Mouse (Mus musculus): ENCODE results near the gene Ap2m1. TPM values are rescaled to one million over a fixed set of nuclear protein-coding genes. Genes with fewer than 3 reads are reported as not detected.

Gene Ap2m1
- total and polyA plus RNA-seq, 3 experiments = 319 to 415 (median 343) TPM

- Histone ChIP-seq H3K9me3 (replicated peaks; ENCODE audit: low read length) (peaks cover 4% of the 10 kb centered on the region), H3K4me2 (ENCODE audit: insufficient read depth, low read depth, poor library complexity, severe bottlenecking) (peak within 1 kb of the TSS; percentile 65), H3K36me3 (replicated peaks in 1 of 2; ENCODE audit: control insufficient read depth in 1 of 2, insufficient read depth in 1 of 2, low read length in 1 of 2) (peaks cover 57 to 65% of the 10 kb centered on the region in 2 experiments), H3K79me2 (replicated peaks; ENCODE audit: control insufficient read depth, extremely low read depth, insufficient read depth, poor library complexity, severe bottlenecking) (peaks cover 19% of the 10 kb centered on the region), H3K4me1 (ENCODE audit: control insufficient read depth in 1 of 2, insufficient read depth in 2 of 2) (peaks cover 2 to 20% of the 10 kb centered on the region in 2 experiments), H3K27ac (ENCODE audit: insufficient read depth, low read depth) (peak within 1 kb of the TSS; percentile 75), H3K4me3 (replicated peaks in 1 of 3; ENCODE audit: low read depth in 2 of 3, low read length in 2 of 3, poor library complexity in 1 of 3) (peak within 1 kb of the TSS; percentile 64 to 100 (median 90)), H3K9ac (ENCODE audit: insufficient read depth, low read depth) (peak within 1 kb of the TSS; percentile 84), H3K27me3 (replicated peaks) (no peaks in the 10 kb centered on the region)
- peak; percentile 100 for DNase-seq (ENCODE audit: extremely low read depth)
- in situ Hi-C loops (cut with MboI; ENCODE audit: low pct_ligation_motif_present, low pct_unique_long_range_greater_than_20kb, low sequenced_read_pairs) (loop anchor here (5.0 kb wide), 2 partner anchors 41 to 64 kb away; partner anchors contain the start of genes Alg3, Eef1akmt4 and Gm49333), dilution Hi-C loops (cut with MboI; ENCODE audit: extremely low pct_ligation_motif_present, extremely low pct_unique_long_range_greater_than_20kb, low sequenced_read_pairs) (no loop called here)
- TF ChIP-seq JUN (IDR thresholded peaks at IDR 0.05; ENCODE audit: insufficient read depth, low read depth, low read length) (peak; percentile 19; the same call in 1 of the 2 replicates), MAX (IDR thresholded peaks at IDR 0.05; ENCODE audit: low read length) (peak; percentile 80), POLR2AphosphoS2 (IDR thresholded peaks at IDR 0.05; ENCODE audit: low read depth, low read length) (peak; percentile 93), SIN3A (IDR thresholded peaks at IDR 0.05; ENCODE audit: low read length) (peak; percentile 99), UBTF (IDR thresholded peaks at IDR 0.05; ENCODE audit: low read depth, low read length) (no peak), MAFK (IDR thresholded peaks at IDR 0.05; ENCODE audit: insufficient replicate concordance, low read length) (peak; percentile 95), CHD2 (IDR thresholded peaks at IDR 0.05; ENCODE audit: low read length) (peak; percentile 38; the same call in 1 of the 2 replicates), BHLHE40 (IDR thresholded peaks at IDR 0.05; ENCODE audit: low read depth, low read length) (peak; percentile 49; the same call in 1 of the 2 replicates), CHD1 (IDR thresholded peaks at IDR 0.05; ENCODE audit: low read depth, low read length) (0 out of 2 replicates have a peak, but pooled peaks have one; percentile 48), EP300 (IDR thresholded peaks at IDR 0.05; ENCODE audit: low read length) (peak; percentile 21; the same call in 1 of the 2 replicates), ELF1 (IDR thresholded peaks at IDR 0.05; ENCODE audit: low read depth, low read length) (peak; percentile 86), KAT2A (IDR thresholded peaks at IDR 0.05; ENCODE audit: insufficient replicate concordance, low read length) (0 out of 2 replicates have a peak, but pooled peaks have one; percentile 60), USF1 (IDR thresholded peaks at IDR 0.05; ENCODE audit: low read depth, low read length) (no peak), MXI1 (IDR thresholded peaks at IDR 0.05; ENCODE audit: low read depth, low read length) (peak; percentile 97), MEF2A (IDR thresholded peaks at IDR 0.05; ENCODE audit: borderline replicate concordance, low read depth, low read length) (peak; percentile 72), RAD21 (IDR thresholded peaks at IDR 0.05; ENCODE audit: low read depth, low read length) (no peak), ZC3H11A (IDR thresholded peaks at IDR 0.05; ENCODE audit: low read depth, low read length) (no peak), USF2 (conservative IDR thresholded peaks at IDR 0.05; ENCODE audit: low read depth, low read length) (no peak), POLR2A (IDR thresholded peaks at IDR 0.05; ENCODE audit: low read depth, low read length) (peak; percentile 96), IRF4 (IDR thresholded peaks at IDR 0.05; ENCODE audit: low read depth, low read length) (no peak; the same call in none of the 2 replicates), HCFC1 (IDR thresholded peaks at IDR 0.05; ENCODE audit: low read depth, low read length) (peak; percentile 83), NRF1 (IDR thresholded peaks at IDR 0.05; ENCODE audit: low read depth, low read length) (peak; percentile 93), GABPA (IDR thresholded peaks at IDR 0.05; ENCODE audit: insufficient replicate concordance, low read depth, low read length) (no peak; the same call in 1 of the 2 replicates), E2F4 (IDR thresholded peaks at IDR 0.05; ENCODE audit: insufficient replicate concordance, low read depth, low read length) (no peak), ZMIZ1 (IDR thresholded peaks at IDR 0.05; ENCODE audit: low read depth, low read length) (peak; percentile 94), ZNF384 (IDR thresholded peaks at IDR 0.05; ENCODE audit: low read depth, low read length) (no peak), TBP (conservative IDR thresholded peaks at IDR 0.05; ENCODE audit: low read depth, low read length) (peak; percentile 79), PAX5 (IDR thresholded peaks at IDR 0.05; ENCODE audit: low read length) (no peak), SMC3 (IDR thresholded peaks at IDR 0.05; ENCODE audit: low read depth, low read length) (peak; percentile 7; the same call in 1 of the 2 replicates), JUND (conservative IDR thresholded peaks at IDR 0.05; ENCODE audit: low read depth, low read length) (0 out of 2 replicates have a peak, but pooled peaks have one; percentile 8), ZKSCAN1 (IDR thresholded peaks at IDR 0.05; ENCODE audit: borderline replicate concordance, low read depth, low read length) (no peak), RCOR1 (conservative IDR thresholded peaks at IDR 0.05; ENCODE audit: low read depth, low read length) (no peak; the same call in 1 of the 2 replicates), TCF12 (IDR thresholded peaks at IDR 0.05; ENCODE audit: low read depth, low read length) (peak; percentile 86), ETS1 (conservative IDR thresholded peaks at IDR 0.05; ENCODE audit: low read depth, low read length) (peak; percentile 11; the same call in 1 of the 2 replicates), CTCF (conservative IDR thresholded peaks at IDR 0.05 in 1 of 2, IDR thresholded peaks at IDR 0.05 in 1 of 2; ENCODE audit: low read depth in 2 of 2, low read length in 2 of 2) (no peak), MAZ (IDR thresholded peaks at IDR 0.05; ENCODE audit: low read depth, low read length) (peak; percentile 54; the same call in 1 of the 2 replicates), NELFE (IDR thresholded peaks at IDR 0.05; ENCODE audit: low read depth, low read length) (peak; percentile 96)
These were observed 13.0 kb downstream of the Ap2m1 start, which contains the start of gene Abcf3 for GRCm38 (mm10) chr16:20548096-20548948. TSS of gene Abcf3 (plus strand) at chr16:20548577.

Measured in CH12.LX (cell line).